Mouse (Mus musculus) natural killer cell, adult 2 months (primary cell): ENCODE measurements around the gene Rbbp5.
"Not testable (repeated sequence)": the region's sequence is repeated elsewhere in the genome, so short reads cannot be mapped to it uniquely, and the experiment has no call there.

Experiments
- DNase-seq, 2 experiments: peaks; one replicate each; pipeline ENCODE4 v3.0.0; 2022; ENCODE audit warnings: low spot score in 2 of 2

Gene Rbbp5

GRCm38 (mm10) chr1:132476928-132477691 is at the start of gene Rbbp5:
Gene Rbbp5 (plus strand): TSS chr1:132477365.
- DNase-seq: peak; percentile 86 to 87

DNA sequence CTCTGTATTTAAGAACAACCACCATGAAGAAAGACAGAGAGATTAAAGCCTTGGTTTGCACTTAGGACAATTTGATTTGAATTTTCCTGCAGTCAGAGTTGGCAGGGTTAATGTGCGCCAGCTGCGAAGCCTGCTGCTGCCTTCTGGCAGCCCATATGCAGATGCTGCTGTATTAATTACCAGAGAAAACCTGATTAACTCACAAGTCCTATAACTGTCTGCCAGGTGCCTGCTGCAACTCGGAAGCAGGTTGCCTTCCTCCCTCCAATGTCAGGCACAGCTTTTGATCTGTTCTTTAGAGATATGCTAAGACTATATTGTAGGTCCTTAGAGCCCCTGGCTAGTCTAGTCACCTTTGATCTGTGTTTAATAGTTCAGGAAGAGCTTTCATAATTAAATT is 46.3 kb upstream of the Rbbp5 start:
- no peak for DNase-seq

GRCm38 (mm10) chr1:132431716-132432115 is 45.4 kb upstream of the Rbbp5 start:
- DNase-seq: no peak

- DNase-seq: no peak
Measured at GRCm38 (mm10) chr1:132433349-132433748, 43.8 kb upstream of the Rbbp5 start.

GRCm38 (mm10) chr1:132434032-132434431 is 43.1 kb upstream of the Rbbp5 start:
- no peak for DNase-seq

DNA sequence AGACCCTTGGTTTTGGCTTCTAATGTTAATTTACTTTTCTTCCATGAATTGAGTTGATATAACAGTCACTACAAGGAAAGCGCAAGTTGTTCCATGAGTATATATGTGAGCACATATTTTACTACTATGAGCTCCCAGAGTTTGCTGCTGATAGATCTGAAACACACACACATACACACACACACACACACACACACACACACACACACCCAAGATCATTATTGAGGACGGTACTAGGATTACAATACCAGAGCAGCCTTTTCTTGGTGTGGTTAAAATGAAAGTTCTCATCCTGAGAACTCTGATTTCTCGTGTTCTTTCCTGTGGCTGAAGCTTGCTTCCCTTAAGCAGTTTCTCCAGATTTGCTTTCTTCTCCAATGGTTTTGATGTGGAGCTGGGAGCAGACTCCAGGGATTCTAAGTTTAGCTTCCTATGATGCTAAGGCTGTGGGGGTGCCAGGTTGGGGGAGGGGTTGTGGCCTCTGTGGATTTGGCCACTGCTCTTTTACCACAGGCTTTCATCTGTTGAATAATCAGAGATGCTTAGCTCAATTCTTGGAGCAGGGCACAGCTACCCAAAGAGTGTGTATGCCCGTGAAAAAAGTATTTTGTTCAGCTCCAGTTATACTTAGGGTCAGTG is 40.7 kb upstream of the Rbbp5 start:
- no peak for DNase-seq

DNA sequence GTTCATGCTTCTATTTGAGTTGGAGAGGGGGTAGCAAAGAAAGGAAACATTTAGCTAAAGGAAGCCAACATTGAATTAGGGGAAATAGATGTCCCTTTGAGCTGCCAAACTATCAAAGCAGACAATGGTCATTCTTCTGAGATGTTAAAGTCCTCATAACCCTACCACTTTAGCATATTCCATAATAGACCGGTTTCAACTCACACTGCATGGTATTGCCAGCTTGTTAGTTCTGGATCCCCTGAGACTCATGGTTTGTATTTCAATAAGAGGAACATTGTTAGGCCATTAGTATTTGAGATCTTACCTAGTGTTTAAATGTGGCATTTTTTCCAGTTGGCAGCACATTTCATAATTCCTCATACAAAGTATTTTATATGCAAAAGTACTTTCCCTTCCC is 40.2 kb upstream of the Rbbp5 start:
- no peak for DNase-seq

- no peak for DNase-seq
Measured at GRCm38 (mm10) chr1:132437389-132437788, 39.8 kb upstream of the Rbbp5 start.

DNA sequence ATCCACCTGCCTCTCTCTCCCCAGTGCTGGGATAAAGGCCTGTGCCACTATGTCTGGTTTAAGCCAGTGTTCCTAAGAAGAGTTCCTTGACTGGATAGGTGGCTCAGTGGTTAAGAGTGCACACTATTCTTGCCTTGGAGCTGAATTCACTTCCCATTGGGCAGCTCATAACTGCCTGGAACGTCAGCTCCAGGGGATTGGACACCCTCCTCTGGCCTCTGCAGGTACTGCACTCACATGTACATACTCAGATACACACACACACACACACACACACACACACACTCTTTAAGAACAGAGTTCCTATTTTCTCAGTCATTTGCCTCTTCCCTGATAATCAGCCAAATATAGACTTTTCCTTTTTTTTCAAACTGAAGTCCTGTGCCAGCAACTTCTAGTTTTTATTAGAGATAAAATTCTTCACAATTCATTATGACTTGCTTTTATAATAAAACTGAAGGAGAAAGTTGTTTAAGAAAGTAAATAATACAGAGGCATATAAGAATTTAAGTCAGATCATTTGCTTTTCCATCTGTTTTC is 36.2 kb upstream of the Rbbp5 start:
- DNase-seq: no peak

- no peak for DNase-seq
Measured at GRCm38 (mm10) chr1:132449742-132450141, 27.4 kb upstream of the Rbbp5 start.

DNA sequence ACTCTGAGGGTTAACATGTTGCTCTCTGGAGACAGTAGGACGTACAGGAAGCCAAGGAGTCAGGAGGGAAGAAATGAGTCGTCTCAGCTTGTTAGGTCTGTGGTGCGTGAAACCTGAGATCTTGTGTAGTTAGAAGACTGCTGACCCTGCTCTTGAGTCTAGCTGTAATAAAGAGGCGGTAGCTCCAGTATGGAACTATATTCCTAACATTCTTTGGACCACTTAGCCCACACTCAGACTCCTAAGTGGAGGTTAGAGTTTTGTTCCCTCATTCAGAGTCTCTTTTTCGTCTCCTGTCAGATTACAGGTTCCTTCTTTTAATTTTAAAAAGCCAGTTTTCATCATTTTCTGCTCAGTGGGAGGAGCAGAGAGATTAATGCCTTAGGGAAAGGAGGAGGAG is 12.5 kb upstream of the Rbbp5 start:
- DNase-seq: no peak

GRCm38 (mm10) chr1:132468926-132469325 is 8.2 kb upstream of the Rbbp5 start:
- DNase-seq: no peak

DNA sequence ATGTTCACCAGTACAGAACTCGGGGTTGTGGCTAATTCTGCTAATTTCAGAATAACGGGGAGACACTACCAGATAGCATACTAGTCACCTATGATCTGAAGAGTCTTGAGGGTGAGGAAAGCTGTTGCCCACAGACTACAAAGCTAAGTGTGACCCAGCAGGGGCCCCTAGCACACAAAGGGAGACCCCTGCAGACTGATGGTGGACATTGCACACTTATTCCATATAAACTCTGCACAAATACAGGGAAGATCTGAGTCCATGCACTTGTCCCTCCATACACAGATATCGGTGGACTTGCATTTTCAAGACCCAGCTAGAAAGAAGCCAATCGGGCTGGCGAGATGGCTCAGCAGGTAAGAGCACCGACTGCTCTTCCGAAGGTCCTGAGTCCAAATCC is 7.6 kb upstream of the Rbbp5 start:
- no peak for DNase-seq

DNA sequence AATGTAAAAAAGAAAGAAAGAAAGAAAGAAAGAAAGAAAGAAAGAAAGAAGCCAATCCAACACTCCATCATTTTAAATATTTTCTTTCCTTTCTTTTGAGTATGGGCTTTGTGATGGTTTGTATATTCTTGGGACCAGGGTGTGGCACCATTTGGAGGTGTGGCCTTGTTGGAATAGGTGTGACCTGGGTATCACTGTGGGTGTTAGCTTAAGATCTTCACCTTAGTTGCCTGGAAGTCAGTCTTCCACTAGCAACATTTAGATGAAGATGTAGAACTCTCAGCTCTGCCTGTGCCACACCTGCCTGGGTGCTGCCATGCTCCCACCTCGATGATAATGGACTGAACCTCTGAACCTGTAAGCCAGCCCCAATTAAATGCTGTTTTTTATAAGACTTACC is 7.1 kb upstream of the Rbbp5 start:
- not testable (repeated sequence) for DNase-seq

- DNase-seq: no peak
Measured at GRCm38 (mm10) chr1:132471032-132471431, 6.1 kb upstream of the Rbbp5 start.

GRCm38 (mm10) chr1:132471499-132471898 is 5.7 kb upstream of the Rbbp5 start:
- DNase-seq: no peak

DNA sequence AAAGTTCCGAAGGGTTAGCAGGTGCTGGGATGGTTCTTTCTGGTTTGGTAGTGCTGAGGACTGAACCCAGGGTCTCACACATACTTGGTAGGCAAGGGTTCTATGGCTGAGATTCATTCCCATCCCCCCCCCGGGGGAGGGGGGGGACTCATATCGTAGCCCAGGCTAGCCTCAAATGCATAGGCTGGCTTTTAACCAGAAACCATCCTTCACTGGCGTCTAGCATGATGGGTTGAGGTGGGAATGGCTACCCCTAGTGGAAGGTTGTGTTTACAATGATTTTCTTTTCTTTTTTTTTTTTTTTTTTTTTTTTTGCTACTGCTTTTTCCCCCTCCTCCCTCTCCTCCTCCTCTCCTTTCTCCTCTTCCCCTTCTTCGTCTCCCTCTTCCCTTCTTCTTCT is 4.6 kb upstream of the Rbbp5 start:
- no peak for DNase-seq

DNA sequence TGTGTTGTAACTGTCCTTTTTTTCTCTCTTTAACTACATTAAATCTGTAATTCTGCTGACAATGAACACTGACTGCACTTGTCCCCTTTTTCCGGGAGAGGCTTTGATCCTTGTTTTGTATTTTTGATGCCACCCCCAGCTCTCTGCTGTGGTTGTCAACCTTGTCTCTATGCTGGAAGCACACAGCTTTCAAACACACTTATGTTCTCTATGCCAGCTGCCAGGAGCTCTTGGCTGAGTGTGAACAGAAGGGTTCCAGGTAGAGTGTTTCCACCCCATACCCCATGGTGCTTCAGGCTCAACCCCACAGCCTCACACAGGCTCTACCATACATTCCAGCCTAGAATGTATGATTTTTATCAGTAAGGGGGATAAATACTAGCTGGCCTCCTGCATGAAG is 2.7 kb upstream of the Rbbp5 start:
- DNase-seq: no peak

DNA sequence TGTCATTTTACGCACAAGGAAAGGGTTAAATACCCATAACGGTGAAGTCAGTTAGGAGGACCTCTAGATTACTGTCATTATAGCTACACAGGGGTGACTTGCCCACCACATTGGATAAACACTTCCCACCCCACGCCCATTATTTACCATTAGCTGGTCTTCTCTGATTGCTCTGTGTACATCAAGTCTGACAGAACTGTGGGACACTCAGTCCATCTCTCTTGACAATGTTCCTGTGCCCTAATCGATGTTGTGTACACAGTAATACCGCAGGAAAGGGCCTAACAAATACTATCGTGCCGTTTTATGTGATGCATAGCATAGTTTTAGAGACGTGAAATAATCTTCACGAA is 614 bp upstream of the Rbbp5 start:
- DNase-seq: no peak

GRCm38 (mm10) chr1:132479438-132479837 is 2.3 kb downstream of the Rbbp5 start:
- no peak for DNase-seq

GRCm38 (mm10) chr1:132481619-132482018 is 4.5 kb downstream of the Rbbp5 start:
- no peak for DNase-seq

DNA sequence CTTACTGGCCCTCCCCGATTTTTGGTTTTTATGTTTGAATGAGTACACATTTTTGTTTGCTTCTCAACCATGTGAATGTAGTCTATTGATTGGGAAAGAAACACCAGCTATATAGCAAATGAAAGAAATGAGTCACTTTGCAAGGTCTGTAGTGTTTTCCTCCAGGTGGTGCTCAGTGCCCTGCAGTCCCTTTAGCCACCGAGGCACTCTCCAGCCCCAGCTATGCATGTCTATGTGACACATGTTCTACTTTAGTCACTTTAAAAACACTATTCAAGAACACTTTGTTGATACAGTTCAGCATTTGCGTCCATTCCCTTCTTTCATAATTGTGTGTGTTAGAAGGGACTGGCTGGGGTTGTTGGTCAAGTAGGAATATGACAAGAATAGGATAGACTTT is 6.1 kb downstream of the Rbbp5 start:
- no peak for DNase-seq

DNA sequence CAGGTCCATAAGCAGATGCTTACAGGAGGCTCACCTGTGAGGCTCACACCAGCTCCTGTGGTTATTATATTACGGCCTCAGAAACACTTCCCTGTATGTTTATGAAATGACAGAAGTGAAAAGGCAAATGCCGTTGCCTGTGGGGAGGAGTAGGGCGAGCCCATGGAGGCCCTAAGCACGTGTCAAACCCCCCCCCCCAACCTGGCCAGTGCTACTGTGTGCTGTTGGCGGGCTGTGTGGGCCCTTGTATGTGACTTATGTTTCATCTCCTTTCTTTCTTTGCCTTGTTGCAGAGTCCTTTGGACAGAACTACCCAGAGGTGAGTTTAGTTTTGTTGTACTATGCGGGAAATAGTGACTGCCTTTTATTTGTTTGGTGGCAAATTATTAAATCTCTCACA is 6.6 kb downstream of the Rbbp5 start:
- DNase-seq: no peak
